Mouse (Mus musculus) cerebellum, postnatal 25 days (tissue): ENCODE measurements around the gene Nkd2.

Experiments
- DNase-seq, 2 experiments: peaks; one replicate each; pipeline ENCODE4 v3.0.0; 2021; ENCODE audit warnings: mixed read lengths in 2 of 2

Gene Nkd2

GRCm38 (mm10) chr13:73814181-73814580, 33.2 kb downstream of the Nkd2 start:
- DNase-seq, result peak; percentile 58 to 68

GRCm38 (mm10) chr13:73812936-73813335, 34.5 kb downstream of the Nkd2 start:
- peak in 1 of 2 experiments; percentile 23 for DNase-seq

GRCm38 (mm10) chr13:73804914-73805313, 42.5 kb downstream of the Nkd2 start:
- no peak for DNase-seq

GRCm38 (mm10) chr13:73803450-73804178, 43.8 kb downstream of the Nkd2 start:
- DNase-seq, result no peak

- DNase-seq, result peak; percentile 15
Observed at GRCm38 (mm10) chr13:73799110-73799509, 48.3 kb downstream of the Nkd2 start.

GRCm38 (mm10) chr13:73793171-73793570, 54.3 kb downstream of the Nkd2 start:
- DNase-seq, result no peak

- no peak for DNase-seq
Observed at GRCm38 (mm10) chr13:73792176-73792575, 55.3 kb downstream of the Nkd2 start.

- DNase-seq, result no peak
Observed at GRCm38 (mm10) chr13:73782486-73782885, 64.9 kb downstream of the Nkd2 start.

GRCm38 (mm10) chr13:73777578-73777977, 69.9 kb downstream of the Nkd2 start:
- DNase-seq, result no peak

GRCm38 (mm10) chr13:73775786-73776185, 71.6 kb downstream of the Nkd2 start:
- peak in 1 of 2 experiments; percentile 25 for DNase-seq

- peak; percentile 49 to 69 for DNase-seq
Observed at GRCm38 (mm10) chr13:73773519-73774205, 73.8 kb downstream of the Nkd2 start.

GRCm38 (mm10) chr13:73772655-73773054, 74.8 kb downstream of the Nkd2 start:
- DNase-seq, result no peak

GRCm38 (mm10) chr13:73771131-73771530, 76.3 kb downstream of the Nkd2 start:
- DNase-seq, result no peak

- no peak for DNase-seq
Observed at GRCm38 (mm10) chr13:73769916-73770682, 77.3 kb downstream of the Nkd2 start.
